Mouse (Mus musculus) cortical plate, adult 2 months (tissue): ENCODE measurements around the gene 1700129C05Rik.

Source experiments
- CTCF ChIP-seq: fragments of 200-500 bp; IDR thresholded peaks from 2 replicates; pipeline ENCODE4 v1.5.1; 2011; ENCODE audit warnings: mild to moderate bottlenecking, control low read depth, low read length; ENCODE audit not compliant: insufficient read depth; ENCODE audit errors: extremely low read depth
- POLR2A ChIP-seq: fragments of 200-500 bp; IDR thresholded peaks from 2 replicates; pipeline ENCODE4 v1.6.1; 2011; ENCODE audit warnings: mild to moderate bottlenecking, low read length, control low read depth; ENCODE audit not compliant: insufficient read depth; ENCODE audit errors: extremely low read depth

GRCm38 (mm10) chr14:59104006-59104605 is 38.6 kb downstream of the 1700129C05Rik start:
- no peak for TF ChIP-seq POLR2A
- no peak for TF ChIP-seq CTCF
